Mouse (Mus musculus) liver, postnatal 0 days (tissue): ENCODE results near the gene Gstm6.

Experiments
- CTCF ChIP-seq: sonication (generic); IDR thresholded peaks from 2 replicates; pipeline ENCODE4 v1.5.1; 2016; ENCODE audit warnings: antibody characterized with exemption, low read depth
- EP300 ChIP-seq: IDR thresholded peaks from 2 replicates; pipeline ENCODE4 v1.6.1; 2016; ENCODE audit warnings: antibody characterized with exemption, low read depth, mild to moderate bottlenecking

- TF ChIP-seq CTCF (no peak), EP300 (no peak)
Measured at GRCm38 (mm10) chr3:107968724-107969395, 25.3 kb upstream of the Gstm6 start, which contains the start of gene Gstm3.
